Mouse (Mus musculus) left cerebral cortex, adult 11 months (tissue): ENCODE data around the gene Gm17617.
"Not testable (repeated sequence)": the region's sequence is repeated elsewhere in the genome, so short reads cannot be mapped to it uniquely, and the experiment has no call there.

ENCODE experiments used
- DNase-seq: peaks from one replicate; pipeline ENCODE4 v3.0.0; 2022; ENCODE audit warnings: low spot score

Gene Gm17617

DNA sequence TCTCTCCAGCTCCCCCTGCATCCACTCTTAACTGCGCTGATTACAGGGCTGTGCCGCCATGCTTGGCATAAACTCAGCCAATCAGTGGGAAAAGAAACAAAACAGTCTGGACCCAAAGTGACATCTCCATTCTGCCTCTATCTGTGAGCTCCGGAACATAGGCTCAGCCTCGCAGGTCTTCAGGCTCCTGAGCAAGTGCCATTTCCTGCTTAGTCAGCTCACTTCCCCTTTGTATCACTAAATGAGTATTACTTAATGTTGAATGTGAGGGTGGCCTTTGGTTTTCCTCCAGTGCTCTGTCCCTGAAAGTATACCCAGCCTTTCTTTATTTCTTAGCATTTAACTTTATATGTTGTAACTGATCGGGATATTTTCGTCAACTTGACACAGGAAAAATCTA is 8.4 kb downstream of the Gm17617 start:
- DNase-seq: no peak

DNA sequence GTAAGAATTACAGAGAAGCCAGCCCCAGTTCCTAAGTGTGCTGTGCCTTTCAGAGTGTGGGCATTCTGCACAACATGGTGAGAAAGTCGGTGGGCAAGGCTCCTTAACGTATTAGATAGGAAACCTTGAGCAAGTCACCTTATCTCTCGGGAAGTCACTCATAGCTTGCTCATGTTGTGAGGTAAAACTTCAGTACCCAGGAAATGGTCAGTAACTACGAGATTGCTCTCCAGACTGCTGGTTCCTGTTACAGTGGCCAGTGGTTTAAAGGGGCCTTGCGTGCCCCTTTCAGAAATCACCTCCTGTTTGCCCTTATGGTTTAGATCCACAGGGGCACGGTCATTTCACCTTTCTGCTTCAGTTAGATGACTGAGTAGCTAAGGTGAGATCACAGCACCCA is 19.0 kb downstream of the Gm17617 start:
- DNase-seq: no peak

DNA sequence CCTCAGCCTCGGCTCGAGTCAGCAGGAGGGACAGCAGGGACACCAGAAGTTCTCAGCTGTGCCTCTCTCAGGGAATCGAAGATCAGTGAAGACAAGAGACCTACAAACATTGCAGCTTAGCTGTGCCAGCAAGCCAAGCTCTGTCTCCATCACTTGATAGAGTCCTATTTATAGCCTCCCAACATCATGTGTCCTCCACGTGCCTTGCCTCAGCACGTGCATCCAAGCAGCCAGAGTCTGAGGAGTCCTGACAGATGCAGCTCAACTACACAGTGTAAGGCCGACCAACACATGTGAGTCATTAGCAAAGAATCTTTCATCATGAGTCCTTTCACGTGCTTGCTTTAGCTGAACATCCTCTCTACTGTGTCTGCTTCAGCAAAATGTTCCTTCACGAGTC is 25.7 kb downstream of the Gm17617 start:
- no peak for DNase-seq

DNA sequence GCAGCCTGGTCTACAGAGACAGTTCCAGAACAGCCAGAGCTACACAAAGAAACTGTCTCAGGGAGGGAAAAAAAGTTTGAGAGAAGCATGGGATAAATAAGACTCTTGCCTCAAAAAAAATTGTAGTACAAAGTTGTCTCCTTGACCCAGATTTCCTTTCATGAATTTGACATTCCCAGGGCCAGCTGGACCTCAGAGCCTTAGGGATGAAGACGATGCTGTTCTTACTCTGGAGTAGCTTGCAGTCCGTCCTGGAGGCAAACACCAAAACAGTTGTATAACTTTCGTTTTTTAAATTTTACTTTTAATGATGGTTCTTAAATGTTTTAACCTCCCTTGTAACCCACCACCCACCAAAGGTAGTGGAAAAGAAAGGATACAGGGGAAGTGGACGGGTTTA is 26.2 kb downstream of the Gm17617 start:
- no peak for DNase-seq

DNA sequence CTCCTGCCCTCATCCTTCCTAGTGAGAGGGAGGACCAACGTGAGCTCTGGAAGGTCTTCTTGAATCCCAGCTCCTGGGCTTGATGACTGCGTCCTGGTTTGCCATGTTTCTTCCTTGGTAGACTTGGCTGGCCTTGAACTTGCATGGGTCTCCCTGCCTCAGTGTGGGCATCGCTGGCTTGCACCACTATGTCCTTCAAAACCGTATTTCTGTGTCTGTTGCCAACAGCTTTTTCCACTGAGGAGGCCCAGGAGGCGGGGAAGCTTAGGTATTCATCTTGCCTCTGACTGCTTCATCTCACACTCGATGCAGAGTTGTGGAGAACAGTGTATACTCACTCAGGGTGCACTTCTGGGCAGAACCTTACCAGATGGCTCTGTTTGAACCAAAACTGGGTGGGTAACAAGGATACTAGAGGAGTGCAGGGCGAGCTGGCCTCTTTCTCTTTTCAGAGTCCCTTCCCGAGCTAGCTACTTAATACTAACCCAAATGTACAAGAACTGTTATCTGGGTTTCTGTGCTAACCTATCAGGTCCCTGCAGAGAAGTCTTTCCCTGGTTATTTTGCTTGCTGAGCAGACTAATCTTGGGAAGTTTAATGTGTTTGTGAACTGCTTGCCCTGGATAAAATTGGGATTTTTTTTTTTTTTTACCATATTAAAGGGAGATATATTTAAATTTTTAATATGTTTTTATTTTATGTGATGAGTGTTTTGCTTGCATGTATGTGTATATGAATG is 27.2 kb downstream of the Gm17617 start:
- DNase-seq: no peak

DNA sequence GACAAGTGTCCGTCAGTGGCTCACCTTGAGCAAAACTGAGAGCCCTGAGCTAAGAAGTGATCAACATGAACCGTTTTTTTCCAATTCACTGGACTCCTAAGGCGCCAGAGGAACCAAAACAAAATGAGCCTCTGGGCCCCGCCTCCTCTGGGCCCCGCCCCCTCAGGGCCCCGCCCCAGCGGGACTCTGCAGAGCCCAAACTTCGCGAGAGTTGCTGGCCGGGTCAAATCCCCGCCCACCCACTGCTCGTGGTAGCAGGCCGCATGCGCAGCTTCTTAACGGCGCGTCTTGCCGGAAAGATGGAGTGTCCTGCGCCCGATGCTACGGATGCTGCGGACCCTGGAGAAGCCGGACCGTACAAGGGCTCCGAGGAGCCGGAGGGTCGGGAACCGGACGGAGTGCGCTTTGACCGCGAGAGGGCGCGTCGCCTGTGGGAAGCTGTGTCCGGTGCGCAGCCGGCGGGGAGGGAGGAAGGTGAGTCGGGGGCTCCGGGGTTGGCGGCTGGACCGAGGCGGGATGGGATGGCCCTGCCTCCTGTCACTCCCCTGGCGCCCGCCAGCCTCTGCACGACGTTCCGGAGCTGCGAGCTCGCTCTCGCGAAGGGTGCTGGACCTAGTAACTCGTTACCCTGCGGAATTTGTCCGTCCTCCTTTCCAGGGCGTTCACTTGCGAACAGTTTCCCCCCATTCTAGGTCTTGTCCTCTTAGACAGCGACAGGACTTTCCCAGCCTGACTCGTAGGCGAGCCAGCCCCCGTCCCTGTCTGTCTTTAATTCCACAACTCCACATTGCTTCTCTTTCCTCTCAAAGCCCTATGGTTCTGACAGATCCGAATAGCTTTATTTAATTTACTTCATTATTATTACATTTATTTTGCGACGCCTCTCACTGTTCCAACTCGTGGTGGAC is 28.0 kb downstream of the Gm17617 start, which contains the start of gene Zfp346:
TSS of gene Zfp346 (plus strand) at position 267 of the 908 bp plus-strand sequence.
- peak; percentile 94 for DNase-seq

DNA sequence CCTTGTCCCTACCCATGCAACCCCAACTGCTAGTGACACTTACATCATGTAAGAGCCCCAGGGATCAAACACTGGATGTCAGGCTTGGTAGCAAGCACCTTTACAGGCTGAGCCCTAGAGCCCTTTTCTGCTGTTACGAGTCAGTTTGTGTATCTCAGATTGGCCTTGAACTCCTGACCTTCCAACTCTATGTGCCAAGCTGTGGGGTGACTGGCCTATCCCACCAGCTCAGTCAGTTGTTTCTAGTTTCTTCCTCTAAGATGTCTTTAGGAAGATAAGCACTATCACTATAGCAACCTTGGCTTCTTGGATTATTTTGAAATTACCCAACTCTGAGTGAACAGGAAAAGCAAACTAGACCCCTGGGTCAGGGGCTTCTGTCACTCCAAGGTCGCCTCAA is 30.0 kb downstream of the Gm17617 start:
- no peak for DNase-seq

DNA sequence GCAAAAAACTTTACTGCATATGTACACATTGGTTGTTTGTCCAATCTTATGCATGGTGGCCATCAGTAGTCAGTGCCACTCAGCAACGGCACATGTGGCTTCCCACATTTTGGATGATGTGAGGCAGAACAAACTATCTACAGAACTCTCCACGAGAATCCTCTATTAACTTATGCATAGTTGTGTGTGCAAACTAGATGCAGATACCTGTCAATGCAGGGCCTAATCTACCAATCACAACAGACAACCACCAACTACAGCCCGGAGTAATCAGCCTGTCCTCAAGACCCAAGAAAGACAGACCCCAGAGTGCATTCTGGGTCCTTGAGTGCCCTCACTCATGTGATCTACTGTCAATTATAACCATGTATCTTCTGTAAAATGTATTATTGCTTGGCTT is 31.0 kb downstream of the Gm17617 start:
- no peak for DNase-seq

DNA sequence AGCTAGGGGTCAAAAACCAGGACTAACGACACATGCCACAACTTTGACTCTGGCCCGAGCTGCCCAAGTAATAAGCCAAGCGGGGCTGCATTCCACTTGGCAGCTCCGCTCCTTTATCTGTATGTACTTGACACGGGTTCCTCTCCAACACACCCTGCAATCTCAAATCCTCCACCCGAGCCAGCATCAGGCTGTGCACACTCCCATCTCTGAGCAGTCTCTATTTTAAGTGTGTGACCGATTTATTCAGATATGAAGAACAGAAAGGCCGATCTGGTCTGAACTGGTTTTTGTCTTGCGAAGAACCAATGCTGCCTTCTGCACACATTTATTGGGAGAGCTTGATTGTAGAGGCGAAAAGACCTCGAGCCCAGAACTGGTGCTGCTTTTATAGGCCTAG is 31.7 kb downstream of the Gm17617 start:
- no peak for DNase-seq

DNA sequence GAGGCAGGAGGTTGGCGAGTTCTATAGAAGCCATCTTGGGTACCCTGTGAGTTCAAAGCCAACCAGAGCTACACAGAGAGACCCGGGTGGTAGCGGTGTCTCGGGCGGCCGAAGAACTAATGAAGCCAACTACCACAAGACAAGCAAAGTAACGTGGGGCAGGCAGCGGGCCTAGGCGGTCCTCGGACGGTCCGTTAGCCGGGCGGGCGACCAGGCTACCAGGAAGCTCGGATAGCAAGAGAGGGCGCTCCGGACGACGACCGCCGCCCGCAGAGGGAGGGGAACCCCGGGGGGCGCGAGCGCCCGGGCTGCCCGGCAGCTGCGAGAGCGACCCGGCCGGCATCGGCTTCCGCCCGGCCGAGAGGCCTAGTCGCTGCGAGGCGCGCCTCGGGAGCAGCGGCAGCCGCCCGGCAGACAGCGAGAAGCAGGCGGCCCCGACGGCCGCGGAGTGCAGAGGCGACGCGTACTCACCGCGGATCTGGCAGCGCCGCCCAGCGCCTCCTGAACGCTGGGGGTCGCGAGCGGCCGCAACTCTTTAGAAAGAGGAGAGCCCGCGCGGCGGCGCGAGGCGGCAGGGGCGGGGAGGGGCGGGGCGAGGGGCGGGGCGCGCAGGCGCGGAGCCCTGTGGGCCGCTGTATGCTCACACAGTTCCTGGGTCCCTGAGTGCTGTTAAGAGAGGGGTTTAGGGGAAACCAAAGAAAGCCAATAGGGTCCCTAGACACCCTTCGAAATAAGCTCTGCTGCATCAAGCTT is 33.4 kb downstream of the Gm17617 start, which contains the start of gene Uimc1:
TSS of gene Uimc1 (minus strand) at position 575 of the 753 bp plus-strand sequence.
- DNase-seq: no peak

DNA sequence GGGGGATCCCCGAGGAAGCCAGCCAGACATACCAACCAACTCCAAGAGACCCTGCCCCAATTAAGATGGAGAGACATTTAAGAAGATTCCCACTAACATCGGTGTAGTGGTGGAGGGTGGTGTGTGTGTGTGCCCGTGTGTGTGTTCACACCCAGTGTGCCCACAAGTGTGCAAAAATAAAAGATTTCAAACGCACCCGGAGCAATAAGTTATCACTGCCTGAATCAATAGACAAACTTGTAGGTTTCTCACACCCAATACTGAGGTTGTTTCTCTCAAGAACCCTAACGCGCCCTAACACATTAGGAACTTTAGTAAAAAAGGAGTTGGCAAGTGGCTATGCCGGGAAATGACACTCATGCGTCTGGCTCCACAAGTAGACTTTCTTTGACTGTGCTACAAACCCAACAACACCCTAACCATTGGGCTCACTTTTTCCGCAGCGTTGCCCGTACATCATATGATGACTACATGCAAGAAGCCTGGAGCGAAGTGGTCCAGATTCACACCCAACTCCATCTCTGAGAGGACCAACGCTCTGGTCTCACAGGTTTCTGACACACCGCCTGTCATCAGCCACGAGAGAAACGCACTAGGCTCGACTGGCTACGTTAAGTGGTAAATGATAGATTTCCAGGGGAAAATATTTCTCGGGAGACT is 34.2 kb downstream of the Gm17617 start:
- no peak for DNase-seq

DNA sequence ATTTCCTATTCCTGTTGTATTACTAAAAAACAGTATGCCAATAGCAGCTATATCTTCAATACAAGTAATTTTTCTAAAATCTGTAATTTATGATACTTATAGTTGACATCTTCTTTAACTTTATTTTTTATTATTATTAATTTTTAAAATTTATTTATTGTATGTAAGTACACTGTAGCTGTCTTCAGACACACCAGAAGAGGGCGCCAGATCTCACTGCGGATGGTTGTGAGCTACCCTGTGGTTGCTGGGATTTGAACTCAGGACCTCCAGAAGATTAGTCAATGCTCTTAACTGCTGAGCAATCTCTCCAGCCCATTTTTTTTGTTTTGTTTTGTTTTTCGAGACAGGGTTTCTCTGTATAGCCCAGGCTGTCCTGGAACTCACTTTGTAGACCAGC is 35.5 kb downstream of the Gm17617 start:
- not testable (repeated sequence) for DNase-seq

DNA sequence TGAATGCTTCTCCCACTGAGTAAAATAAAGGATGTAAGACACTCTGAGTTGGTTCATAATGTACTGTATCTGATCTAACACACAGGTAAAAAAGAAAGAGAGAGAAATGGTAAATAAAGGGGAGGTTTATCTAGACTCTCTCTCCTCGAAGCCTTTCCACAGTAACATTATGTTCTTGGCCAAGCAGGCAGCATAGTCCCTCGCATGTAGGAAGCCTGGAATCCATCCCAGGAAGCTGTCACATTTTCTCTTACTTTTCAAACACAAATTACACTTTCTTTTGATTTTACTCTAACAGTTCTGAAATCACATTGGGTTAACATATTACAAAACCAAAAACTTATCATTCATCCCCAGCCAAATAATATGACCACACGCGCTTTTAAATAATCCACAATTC is 40.8 kb downstream of the Gm17617 start:
- DNase-seq: no peak
